Mouse (Mus musculus) brain, embryonic 14.5 days (tissue): ENCODE measurements around the gene Pou6f1. TPM values are rescaled to one million over a fixed set of nuclear protein-coding genes. Genes with fewer than 3 reads are reported as not detected.
A peak's percentile ranks its signal among the peaks of the same experiment; 100 is the strongest.
"Not testable (repeated sequence)": the region's sequence is repeated elsewhere in the genome, so short reads cannot be mapped to it uniquely, and the experiment has no call there.

Experiments
- DNase-seq: peaks from one replicate; pipeline ENCODE4 v3.0.0-alpha.2; 2011; ENCODE audit warnings: low read depth
- CTCF ChIP-seq: fragments of 200-500 bp; IDR thresholded peaks from 2 replicates; pipeline ENCODE4 v1.5.1; 2012; ENCODE audit warnings: inconsistent platforms, mild to moderate bottlenecking, moderate library complexity, borderline replicate concordance; ENCODE audit not compliant: insufficient read depth, insufficient read length; ENCODE audit errors: extremely low read depth
- POLR2A ChIP-seq: fragments of 200-500 bp; IDR thresholded peaks from 2 replicates; pipeline ENCODE4 v1.6.1; 2012; ENCODE audit warnings: mild to moderate bottlenecking, inconsistent platforms, borderline replicate concordance; ENCODE audit not compliant: poor library complexity, insufficient read depth, insufficient read length, severe bottlenecking; ENCODE audit errors: extremely low read depth
- polyA plus RNA-seq: library from polyadenylated mRNA; depleted of rRNA; stranded (reverse); fragments of >200 nt; gene quantifications from 2 replicates; pipeline ENCODE4 v1.2.3, GENCODE M21; 2012

The Pou6f1 gene
- polyA plus RNA-seq, 1 experiment: 120 TPM

DNA sequence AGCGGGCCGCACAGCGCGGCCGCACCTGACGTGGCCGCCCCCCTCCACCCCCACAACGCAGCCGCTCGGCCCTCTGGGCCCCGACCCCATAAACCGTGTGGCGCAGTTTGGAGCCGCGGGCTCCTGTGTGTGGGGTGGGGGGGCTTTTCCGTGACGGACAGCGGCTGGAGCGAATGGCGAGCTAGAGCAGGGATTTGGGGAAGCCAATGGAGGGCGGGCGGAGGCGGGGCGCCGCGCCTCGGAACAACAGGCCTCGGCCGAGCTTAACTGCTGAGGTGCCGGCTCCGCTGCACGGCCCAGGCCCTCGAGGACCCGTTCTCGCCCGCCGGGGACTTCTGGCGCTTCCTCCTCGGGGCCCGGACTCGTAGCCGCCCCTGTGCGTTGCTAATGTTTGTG, 16.0 kb upstream of the Pou6f1 start:
- peak; percentile 97 for DNase-seq
- no peak for TF ChIP-seq CTCF
- TF ChIP-seq POLR2A: peak; percentile 39; the same call in 1 of the 2 replicates

DNA sequence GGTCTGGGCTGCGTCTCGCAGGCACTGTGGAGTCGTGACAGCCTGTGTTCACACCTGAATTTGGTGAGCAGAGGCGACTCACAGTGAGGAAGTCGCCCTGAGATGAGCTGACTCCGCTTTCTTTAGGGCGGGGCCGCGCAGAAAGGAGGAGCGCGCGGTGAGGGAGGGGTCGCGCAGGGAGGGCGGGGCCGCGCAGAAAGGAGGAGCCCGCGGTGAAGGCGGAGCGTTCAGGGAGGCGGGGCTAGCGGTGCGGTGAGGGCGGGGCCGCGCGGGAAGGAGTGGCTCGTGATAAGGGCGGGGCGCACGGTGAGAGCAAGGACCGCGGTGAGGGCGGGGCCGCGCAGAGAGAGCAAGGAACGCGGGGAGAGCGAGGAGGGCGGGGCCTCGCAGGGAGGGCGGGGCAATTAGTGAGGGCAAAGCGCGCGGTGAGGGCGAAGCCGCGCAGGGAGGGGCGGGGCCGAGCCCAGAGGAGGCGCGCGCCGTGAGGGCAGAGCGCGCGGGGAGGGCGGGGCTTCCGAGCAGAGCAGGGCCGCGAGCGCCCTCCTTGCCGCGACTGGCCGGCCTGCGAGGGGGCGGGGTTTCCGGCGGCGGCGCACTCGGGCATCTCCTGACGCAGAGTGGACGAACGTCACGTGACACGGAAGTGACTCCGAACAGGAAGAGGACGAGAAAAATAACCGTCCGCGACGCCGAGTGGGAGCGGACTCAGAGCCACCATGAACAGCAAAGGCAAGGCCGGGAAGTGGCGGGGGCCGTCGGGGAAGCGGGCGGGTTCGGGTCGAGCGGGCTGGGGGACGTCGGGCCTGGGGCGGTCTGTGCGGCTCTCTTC, 15.4 kb upstream of the Pou6f1 start, which contains the start of gene Dazap2:
Dazap2 (plus strand) TSS at position 354 of the 829 bp plus-strand sequence.
- TF ChIP-seq CTCF (no peak), POLR2A (peak; percentile 41; the same call in 1 of the 2 replicates)

DNA sequence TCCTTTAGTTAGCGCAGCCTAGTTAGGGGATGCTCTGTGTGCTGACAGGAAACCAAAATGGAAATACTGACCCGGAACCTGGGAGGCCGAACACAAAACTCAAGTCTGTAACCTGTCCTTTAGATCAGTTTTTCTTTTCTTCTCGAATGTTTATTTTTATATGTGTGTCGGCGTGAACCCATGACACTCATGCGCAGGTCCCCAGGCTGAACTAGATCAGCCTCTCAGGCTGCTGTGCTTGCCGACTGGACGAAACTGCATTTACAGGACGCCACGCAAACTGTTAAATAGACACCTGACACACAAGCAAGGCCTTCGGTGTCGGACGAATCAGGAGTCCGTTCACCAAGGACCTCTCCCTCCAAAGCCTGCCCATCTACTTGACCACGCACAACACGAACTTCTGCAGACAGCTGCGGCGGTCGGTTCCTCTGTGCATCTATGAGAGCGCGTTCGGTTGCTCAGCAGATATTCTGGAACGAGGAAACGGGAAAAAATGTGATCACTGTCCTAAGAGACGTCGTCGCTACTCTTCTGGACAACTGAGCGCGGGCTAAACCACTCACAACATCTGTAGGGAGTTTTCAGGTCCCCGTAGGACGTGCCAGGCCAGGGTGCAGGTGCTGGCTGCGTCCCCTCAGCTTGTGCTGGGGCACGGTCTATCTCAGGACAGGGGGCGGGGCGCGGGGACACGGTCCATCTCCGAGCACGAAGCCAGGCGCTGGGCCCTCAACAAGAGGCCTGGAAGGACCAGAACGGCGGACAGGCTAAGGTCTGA, 14.6 kb upstream of the Pou6f1 start:
- TF ChIP-seq CTCF (no peak), POLR2A (no peak)
- no peak for DNase-seq

More for the DNA sequence above, 15.4 kb upstream of the Pou6f1 start, which contains the start of gene Dazap2:
- peak; percentile 99 for DNase-seq

DNA sequence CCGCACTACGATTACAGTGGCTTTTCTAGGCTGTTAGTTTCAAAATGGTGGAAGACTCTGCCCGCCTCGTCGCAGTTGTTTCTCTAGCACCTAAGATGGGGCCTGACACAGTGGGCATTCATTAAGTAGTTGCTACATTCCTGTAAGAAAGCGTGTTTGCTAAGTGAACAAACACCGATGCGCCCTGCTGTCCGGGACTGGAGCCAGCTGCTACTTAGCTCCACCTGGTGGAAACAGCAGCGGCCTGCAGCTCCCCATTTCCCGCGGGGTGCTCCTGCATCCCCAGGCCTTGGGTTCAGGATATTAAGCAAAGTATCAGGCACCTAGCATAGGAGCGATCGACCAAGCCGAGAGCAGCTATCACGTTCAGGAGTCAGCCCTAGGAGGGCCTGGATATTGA, 13.8 kb upstream of the Pou6f1 start:
- peak; percentile 89 for DNase-seq
- no peak for TF ChIP-seq POLR2A
- TF ChIP-seq CTCF: peak; percentile 93

DNA sequence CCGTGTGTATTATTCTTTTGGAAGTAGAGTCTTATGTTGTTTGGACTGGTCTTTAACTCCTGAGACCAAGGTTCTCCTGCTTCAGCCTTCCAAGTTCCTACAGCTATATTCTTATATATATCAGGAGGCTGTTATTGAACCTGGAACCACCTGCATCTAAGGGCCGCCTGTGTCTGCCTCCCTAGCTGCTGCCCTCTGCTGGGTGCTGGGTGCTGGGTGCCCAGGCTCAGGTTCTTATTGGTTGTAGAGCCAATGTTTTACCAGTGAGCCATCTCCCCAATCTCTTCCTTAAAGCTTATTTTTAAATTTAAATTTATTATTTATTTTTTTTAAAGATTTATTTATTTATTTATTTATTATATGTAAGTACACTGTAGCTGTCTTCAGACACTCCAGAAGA, 12.6 kb upstream of the Pou6f1 start:
- DNase-seq: no peak
- TF ChIP-seq CTCF (peak; percentile 14; the same call in 1 of the 2 replicates), POLR2A (no peak)

DNA sequence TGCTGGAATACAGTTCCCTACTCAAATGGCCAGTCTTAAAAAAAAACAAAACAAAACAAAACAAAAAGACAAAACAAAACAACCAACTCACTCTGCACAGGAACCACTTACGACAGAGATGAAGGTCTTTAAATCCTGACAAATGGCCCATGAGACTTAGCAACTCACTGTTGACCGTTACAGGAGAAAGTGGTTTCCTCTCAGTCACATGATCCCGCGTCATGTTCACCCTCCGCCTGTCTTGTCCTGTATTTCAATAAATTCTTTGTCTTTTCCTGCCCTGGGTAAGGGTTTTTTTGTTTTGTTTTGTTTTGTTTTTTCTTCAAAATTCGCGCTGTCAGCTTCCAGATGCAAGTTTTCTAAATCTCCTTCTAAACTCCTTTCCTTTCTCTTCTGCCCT, 12.2 kb upstream of the Pou6f1 start:
- no peak for DNase-seq
- TF ChIP-seq POLR2A (no peak), CTCF (no peak)

DNA sequence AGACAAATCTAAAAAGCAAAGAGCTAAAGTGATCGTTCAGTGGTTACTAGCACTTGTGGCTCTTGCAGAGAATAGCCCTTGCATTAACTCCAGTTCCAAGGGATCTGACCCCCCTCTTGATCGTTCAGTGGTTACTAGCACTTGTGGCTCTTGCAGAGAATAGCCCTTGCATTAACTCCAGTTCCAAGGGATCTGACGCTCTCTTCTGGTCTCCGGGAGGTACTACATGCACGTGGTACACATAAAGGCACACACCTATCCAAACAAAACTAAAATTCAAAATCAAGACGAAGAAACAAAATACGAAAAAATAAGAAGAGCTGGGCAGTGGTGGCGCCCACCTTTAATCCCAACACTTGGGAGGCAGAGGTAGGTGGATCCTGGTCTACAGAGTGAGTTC, 6.9 kb upstream of the Pou6f1 start:
- TF ChIP-seq CTCF: peak; percentile 3; the same call in 1 of the 2 replicates
- DNase-seq: not testable (repeated sequence)

DNA sequence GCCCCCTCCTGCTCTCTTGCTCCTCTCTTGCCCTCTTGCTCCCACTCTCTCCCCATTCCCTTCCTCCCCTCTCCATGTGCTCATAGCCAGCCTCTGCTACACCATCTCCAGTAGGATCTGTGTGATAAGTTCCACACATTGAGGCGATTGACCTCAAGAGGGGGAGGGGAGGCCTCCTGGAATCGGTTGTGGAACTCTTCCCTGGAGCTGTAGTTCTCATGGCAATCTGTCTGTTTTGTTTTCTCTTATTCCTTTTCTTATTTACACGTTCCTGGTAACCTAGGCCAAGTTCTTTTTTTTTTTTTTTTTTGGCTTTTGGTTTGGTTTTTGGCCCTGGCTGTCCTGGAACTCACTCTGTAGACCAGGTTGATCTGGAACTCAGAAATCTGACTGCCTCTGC, 1.9 kb upstream of the Pou6f1 start:
- no peak for DNase-seq
- no peak for TF ChIP-seq CTCF
- TF ChIP-seq POLR2A: no peak

DNA sequence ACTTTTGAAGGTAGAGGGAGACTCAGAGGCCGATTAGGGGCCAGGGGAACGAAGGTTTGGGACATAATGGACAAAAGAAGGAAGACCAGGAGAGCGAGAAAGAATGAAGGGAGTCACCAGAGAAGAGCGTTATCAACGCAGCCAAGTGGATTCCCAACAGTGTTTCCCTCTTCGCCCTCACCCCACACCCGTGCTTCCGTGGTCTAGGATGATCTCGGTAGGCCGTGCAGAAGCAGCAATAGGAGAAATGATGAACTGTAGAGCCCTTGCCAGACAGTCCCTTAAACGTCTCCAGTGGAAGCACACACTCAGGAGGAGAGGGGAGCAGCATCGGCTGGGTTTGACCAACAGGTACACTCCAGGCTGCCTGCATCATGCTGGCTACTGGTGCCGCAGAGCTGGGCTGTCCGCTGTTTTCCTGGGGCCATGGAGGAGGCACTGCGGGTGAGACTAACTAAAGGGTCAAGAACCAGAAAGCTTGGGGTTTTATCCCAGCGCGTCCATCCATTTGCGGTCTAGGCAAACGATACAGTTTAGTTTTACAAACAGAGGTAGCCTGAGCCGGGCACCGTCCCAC, 1.0 kb upstream of the Pou6f1 start:
- TF ChIP-seq POLR2A (no peak), CTCF (no peak)
- DNase-seq: no peak

DNA sequence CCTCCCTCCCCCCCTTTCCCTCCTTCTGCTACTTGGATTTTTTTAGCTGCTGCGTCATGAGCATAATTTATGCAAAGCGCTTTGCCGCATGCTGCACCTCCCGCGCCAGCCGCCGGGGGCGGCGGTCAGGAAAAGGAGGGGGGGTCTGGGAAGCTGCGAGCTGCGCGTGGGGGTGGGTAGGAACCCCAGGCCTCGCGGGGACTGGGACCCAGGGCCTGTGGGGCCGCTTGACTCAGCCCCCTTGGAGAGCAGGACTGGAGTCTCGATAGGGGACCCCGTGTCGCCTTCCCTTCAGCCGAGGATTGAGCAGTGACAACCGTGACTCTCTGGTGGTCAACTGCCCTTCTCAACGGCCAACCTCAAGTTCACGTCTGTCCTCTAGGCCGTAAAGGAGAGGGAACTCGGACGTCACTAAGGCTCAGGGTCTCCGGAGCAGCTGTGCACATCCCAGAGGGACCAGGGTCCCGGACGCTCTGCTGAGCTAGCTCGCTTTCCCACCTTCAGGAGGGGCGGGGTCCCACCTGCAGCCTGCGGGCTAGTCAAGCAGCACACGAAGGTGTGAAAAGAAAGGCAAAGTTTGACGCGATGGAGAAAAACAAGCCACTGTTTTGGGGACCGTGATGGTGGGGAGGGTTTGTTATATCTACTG, 387 bp upstream of the Pou6f1 start:
- TF ChIP-seq POLR2A (no peak), CTCF (peak; percentile 73; the same call in 1 of the 2 replicates)

DNA sequence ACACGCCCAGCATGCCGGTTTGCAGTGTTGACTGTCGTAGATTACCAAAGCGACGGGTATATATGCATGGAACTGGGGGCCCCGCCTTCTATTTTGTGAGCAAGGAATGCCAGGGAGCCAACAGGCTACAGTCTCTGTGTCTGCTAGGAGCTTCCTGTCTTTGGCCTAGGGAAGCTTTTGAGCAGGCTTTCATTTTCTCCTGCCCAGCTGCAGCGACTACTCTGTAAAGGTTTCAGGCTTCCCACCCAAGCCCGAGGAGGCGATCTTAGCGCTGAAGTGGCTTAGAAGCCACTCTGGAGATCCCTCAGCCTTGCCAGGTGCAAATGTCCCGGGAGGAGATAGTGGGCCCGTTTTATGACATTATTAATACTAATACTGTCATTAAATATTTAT, 905 bp downstream of the Pou6f1 start:
- TF ChIP-seq CTCF (no peak), POLR2A (no peak)
- DNase-seq: peak; percentile 80

More for the DNA sequence above, 387 bp upstream of the Pou6f1 start:
- DNase-seq: peak; percentile 94
